Mouse (Mus musculus): Measurements from ENCODE around the gene Amigo3.

Amigo3 gene

GRCm38 (mm10) chr9:108090611-108091120, 37.7 kb downstream of the Amigo3 start:
- DNase-seq, result peak in 1 of 2 experiments; percentile 35

- no peak for DNase-seq
Observed at GRCm38 (mm10) chr9:108093586-108093985, 40.6 kb downstream of the Amigo3 start.

- DNase-seq, result peak; percentile 98 to 99
Observed at GRCm38 (mm10) chr9:108094184-108094941, 41.4 kb downstream of the Amigo3 start, which contains the start of gene Apeh. Gene Apeh, minus strand, starts transcription at chr9:108094606.

GRCm38 (mm10) chr9:108094998-108095411, 42.0 kb downstream of the Amigo3 start:
- DNase-seq, result no peak

- peak; percentile 76 to 83 for DNase-seq
Observed at GRCm38 (mm10) chr9:108095518-108095917, 42.6 kb downstream of the Amigo3 start.

- DNase-seq, result no peak
Observed at GRCm38 (mm10) chr9:108095949-108096712, 43.2 kb downstream of the Amigo3 start.

GRCm38 (mm10) chr9:108099619-108100018, 46.7 kb downstream of the Amigo3 start:
- DNase-seq, result no peak

- peak in 1 of 2 experiments; percentile 29 for DNase-seq
Observed at GRCm38 (mm10) chr9:108104766-108105548, 52.0 kb downstream of the Amigo3 start.
